Mouse (Mus musculus): ENCODE data around the gene Rhbdf1.

DNA sequence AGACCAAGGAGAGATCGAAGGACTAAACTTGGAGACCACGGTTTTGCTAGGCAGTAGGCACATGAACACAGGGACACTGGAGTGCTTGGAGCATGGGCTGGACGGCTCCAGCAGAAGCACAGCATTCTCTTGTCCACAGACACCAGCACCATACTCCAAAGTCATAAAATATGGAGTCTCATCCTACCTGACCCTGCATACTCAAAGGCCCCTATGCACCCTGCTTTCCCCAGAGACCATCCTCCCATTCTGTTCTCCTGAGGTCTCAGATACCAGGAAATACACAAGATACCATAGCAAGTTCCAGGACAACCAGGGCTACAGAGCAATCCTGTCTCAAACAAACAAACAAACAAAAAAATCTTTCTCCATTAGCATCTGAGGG lies 15.3 kb upstream of the Rhbdf1 start:
- TF ChIP-seq KAT2A (conservative IDR thresholded peaks at IDR 0.05; ENCODE audit: low read depth, low read length), result no peak
- no peak for TF ChIP-seq RAD21 (IDR thresholded peaks at IDR 0.05; ENCODE audit: low read depth, low read length)
- no peak for TF ChIP-seq ETS1 (IDR thresholded peaks at IDR 0.05; ENCODE audit: low read depth, low read length)
- TF ChIP-seq MAZ (IDR thresholded peaks at IDR 0.05; ENCODE audit: low read depth, low read length), result no peak
- TF ChIP-seq POLR2A (IDR thresholded peaks at IDR 0.05; ENCODE audit: control insufficient read depth in 1 of 2, insufficient read depth in 1 of 2, low read depth in 1 of 2, low read length in 2 of 2, poor library complexity in 1 of 2), result no peak
- no peak for TF ChIP-seq TBP (IDR thresholded peaks at IDR 0.05; ENCODE audit: low read depth, low read length)
- no peak for TF ChIP-seq CTCF (IDR thresholded peaks at IDR 0.05 in 2 of 3, conservative IDR thresholded peaks at IDR 0.05 in 1 of 3; ENCODE audit: control insufficient read depth in 1 of 3, insufficient read depth in 1 of 3, low read depth in 2 of 3, low read length in 3 of 3, poor library complexity in 1 of 3, severe bottlenecking in 1 of 3)
- TF ChIP-seq GATA1 (IDR thresholded peaks at IDR 0.05; ENCODE audit: low read depth, low read length), result no peak
- no peak for TF ChIP-seq MAX (IDR thresholded peaks at IDR 0.05; ENCODE audit: low read length)
- TF ChIP-seq BHLHE40 (IDR thresholded peaks at IDR 0.05; ENCODE audit: borderline replicate concordance, low read depth, low read length), result no peak
- TF ChIP-seq EP300 (IDR thresholded peaks at IDR 0.05; ENCODE audit: low read depth in 1 of 2, low read length in 2 of 2), result no peak
- TF ChIP-seq MXI1 (IDR thresholded peaks at IDR 0.05; ENCODE audit: low read depth, low read length), result no peak

Measured in MEL (cell line).